Mouse (Mus musculus) midbrain, embryonic 14.5 days (tissue): Measurements from ENCODE around the gene Cnnm3. TPM values are rescaled to one million over a fixed set of nuclear protein-coding genes. Genes with fewer than 3 reads are reported as not detected.
A peak's percentile ranks its signal among the peaks of the same experiment; 100 is the strongest.

Experiments used
- ATAC-seq: fragments of 200-750 bp; cut with Nextera tagmentation; 2 replicates; pipeline ENCODE4 v1.8.0; 2017; ENCODE audit warnings: moderate number of reproducible peaks, moderate library complexity; ENCODE audit not compliant: low FRiP score, low TSS enrichment
- DNase-seq: peaks from one replicate; pipeline ENCODE4 v3.0.0-alpha.2; 2015
- H3K27ac ChIP-seq: fragments of 300-500 bp; sonication (generic); replicated peaks from 2 replicates; pipeline ENCODE4 v1.5.1; 2014; ENCODE audit warnings: mild to moderate bottlenecking, low read depth, low read length, moderate library complexity
- H3K27me3 ChIP-seq: fragments of 300-500 bp; sonication (generic); 2 replicates; pipeline ENCODE4 v1.6.1; 2014; ENCODE audit warnings: low read length, control low read depth, mixed read lengths; ENCODE audit not compliant: control insufficient read depth, insufficient read depth
- H3K36me3 ChIP-seq: fragments of 300-500 bp; sonication (generic); 2 replicates; pipeline ENCODE4 v1.6.1; 2014; ENCODE audit warnings: low read length, control low read depth; ENCODE audit not compliant: control insufficient read depth, insufficient read depth
- H3K4me1 ChIP-seq: fragments of 300-500 bp; sonication (generic); 2 replicates; pipeline ENCODE4 v1.6.1; 2014; ENCODE audit warnings: mild to moderate bottlenecking, antibody characterized with exemption, low read length, control low read depth; ENCODE audit not compliant: control insufficient read depth, insufficient read depth
- H3K4me2 ChIP-seq: fragments of 300-500 bp; sonication (generic); 2 replicates; pipeline ENCODE4 v1.6.1; 2014; ENCODE audit warnings: mild to moderate bottlenecking, low read length, moderate library complexity
- H3K4me3 ChIP-seq: fragments of 300-500 bp; sonication (generic); replicated peaks from 2 replicates; pipeline ENCODE4 v1.5.1; 2014; ENCODE audit warnings: low read depth, low read length
- H3K9ac ChIP-seq: fragments of 300-500 bp; sonication (generic); replicated peaks from 2 replicates; pipeline ENCODE4 v1.6.1; 2014; ENCODE audit warnings: mild to moderate bottlenecking, low read length, moderate library complexity
- H3K9me3 ChIP-seq: fragments of 300-500 bp; sonication (generic); 2 replicates; pipeline ENCODE4 v1.6.1; 2016; ENCODE audit warnings: low read length, control low read depth, mixed read lengths; ENCODE audit not compliant: control insufficient read depth
- WGBS: fragments of 180-500 bp; shearing (Covaris S2); extraction: QIAGEN DNeasy Blood & Tissue Kit; methylation state at CpG from one replicate; pipeline ENCODE4 v1.1.7; 2014; 5-methylcytosine and 5-hydroxymethylcytosine counted together
- polyA plus RNA-seq: library from polyadenylated mRNA; unstranded; fragments of >200 nt; fragmentation: Nextera tagmentation; extraction: Ambion mirVana; gene quantifications from 2 replicates; pipeline ENCODE4 v1.2.1, GENCODE M21; 2014

Gene Cnnm3
- polyA plus RNA-seq, 1 experiment from 2014 or later = 6.5 TPM

GRCm38 (mm10) chr1:36492416-36493139 is 19.1 kb upstream of the Cnnm3 start:
- no peak overlapping the region for H3K4me2 ChIP-seq
- no peaks in the 10 kb centered on the region for H3K4me1 ChIP-seq
- no peak overlapping the region for H3K4me3 ChIP-seq
- H3K36me3 ChIP-seq = no peaks in the 10 kb centered on the region
- WGBS = 41% methylated on average over 9 of the region's 9 CpGs
- ATAC-seq (no peak), DNase-seq (peak; percentile 48)
- H3K27me3 ChIP-seq = no peaks in the 10 kb centered on the region
- no peaks in the 10 kb centered on the region for H3K9me3 ChIP-seq
- H3K27ac ChIP-seq = no peak overlapping the region
- no peak overlapping the region for H3K9ac ChIP-seq

DNA sequence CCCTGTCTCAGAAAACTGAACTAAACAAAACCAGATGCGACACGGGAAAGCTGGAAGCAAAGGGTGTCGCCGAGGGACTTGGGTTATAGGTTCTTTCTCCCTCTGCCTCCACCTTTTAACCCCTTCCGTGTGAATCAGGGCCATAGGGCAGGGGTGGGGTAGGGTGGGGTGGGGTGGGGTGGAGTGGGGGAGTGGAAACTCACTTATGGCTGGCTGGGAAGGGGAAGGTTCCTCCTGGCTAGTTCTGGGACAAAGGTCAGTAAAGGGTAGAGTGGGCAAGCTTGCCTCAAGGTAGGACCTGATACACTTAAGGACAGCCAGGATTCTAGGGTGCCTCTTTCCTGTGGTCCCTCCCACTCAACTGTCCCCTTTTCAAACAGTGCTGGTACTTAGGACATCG is 18.4 kb upstream of the Cnnm3 start:
- H3K9me3 ChIP-seq = no peaks in the 10 kb centered on the region
- no peak overlapping the region for H3K4me2 ChIP-seq
- H3K4me1 ChIP-seq = no peaks in the 10 kb centered on the region
- DNase-seq (no peak), ATAC-seq (no peak)
- peaks cover 1% of the 10 kb centered on the region; the same call in 1 of the 2 replicates for H3K36me3 ChIP-seq
- H3K9ac ChIP-seq = no peak overlapping the region
- no peak overlapping the region for H3K4me3 ChIP-seq
- 88% methylated on average over 6 of the region's 6 CpGs for WGBS
- no peak overlapping the region for H3K27ac ChIP-seq
- H3K27me3 ChIP-seq = no peaks in the 10 kb centered on the region

DNA sequence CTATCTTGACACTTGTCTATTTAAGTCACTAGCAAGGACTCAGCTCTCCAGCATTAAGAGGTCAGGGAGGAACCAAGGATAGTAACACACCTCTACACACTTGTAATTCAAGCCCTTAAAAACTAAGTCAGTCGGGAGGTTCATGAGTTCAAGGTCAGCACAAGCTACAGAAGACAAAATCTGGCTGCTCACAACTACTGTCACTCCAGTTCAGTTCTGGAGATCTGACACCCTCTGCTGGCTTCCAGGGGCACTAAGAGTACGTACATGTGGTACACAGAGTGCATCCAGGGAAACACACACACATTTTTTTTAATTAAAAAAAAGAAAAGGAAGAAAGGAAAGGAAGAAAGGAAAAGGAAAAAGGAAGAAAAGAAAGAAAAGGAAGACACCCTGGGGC is 14.9 kb upstream of the Cnnm3 start:
- Histone ChIP-seq H3K4me1 (no peaks in the 10 kb centered on the region), H3K4me2 (no peak overlapping the region), H3K9me3 (no peaks in the 10 kb centered on the region), H3K27me3 (no peaks in the 10 kb centered on the region), H3K27ac (no peak overlapping the region), H3K9ac (no peak overlapping the region), H3K4me3 (no peak overlapping the region), H3K36me3 (peaks cover 16% of the 10 kb centered on the region; the same call in 1 of the 2 replicates)
- ATAC-seq (no peak), DNase-seq (peak; percentile 52)
- WGBS = 66% methylated on average over 2 of the region's 2 CpGs

- H3K4me2 ChIP-seq = no peak overlapping the region
- no peaks in the 10 kb centered on the region for H3K9me3 ChIP-seq
- no peak overlapping the region for H3K27ac ChIP-seq
- H3K9ac ChIP-seq = no peak overlapping the region
- WGBS = 83% methylated on average over 2 of the region's 2 CpGs
- no peaks in the 10 kb centered on the region for H3K27me3 ChIP-seq
- no peak overlapping the region for H3K4me3 ChIP-seq
- peaks cover 16% of the 10 kb centered on the region; the same call in 1 of the 2 replicates for H3K36me3 ChIP-seq
- H3K4me1 ChIP-seq = no peaks in the 10 kb centered on the region
- DNase-seq (no peak), ATAC-seq (no peak)
Observed at GRCm38 (mm10) chr1:36497312-36497711, 14.4 kb upstream of the Cnnm3 start.

DNA sequence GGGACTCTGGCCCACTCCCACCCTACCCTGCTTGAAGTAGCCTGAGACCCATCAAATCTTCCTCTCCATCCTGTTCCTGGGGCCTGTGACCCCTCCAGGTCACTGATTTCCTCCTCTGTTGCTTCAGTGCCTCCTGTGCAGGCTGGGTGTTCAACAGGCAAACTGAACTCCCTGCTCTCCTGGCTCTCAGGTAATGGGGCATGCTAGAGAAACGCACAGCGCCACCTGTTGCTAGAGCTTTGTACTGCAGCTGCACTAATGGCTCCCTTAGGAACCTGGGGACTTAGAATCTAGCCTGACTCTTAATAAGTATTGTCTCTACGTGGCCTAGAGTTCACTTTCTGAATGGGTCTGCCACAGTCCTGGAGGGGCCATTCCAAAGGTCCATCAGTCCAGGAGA is 10.4 kb upstream of the Cnnm3 start:
- WGBS = 4% methylated on average over 3 of the region's 3 CpGs

GRCm38 (mm10) chr1:36508238-36508637 is 3.4 kb upstream of the Cnnm3 start:
- 87% methylated on average over 5 of the region's 5 CpGs for WGBS
- no peak overlapping the region for H3K9ac ChIP-seq
- H3K9me3 ChIP-seq = no peaks in the 10 kb centered on the region
- no peak overlapping the region for H3K27ac ChIP-seq
- H3K36me3 ChIP-seq = 0 out of 2 replicates have a peak, but pooled peaks cover 19% of the 10 kb centered on the region
- DNase-seq (no peak), ATAC-seq (no peak)
- no peak overlapping the region for H3K4me3 ChIP-seq
- H3K27me3 ChIP-seq = no peaks in the 10 kb centered on the region
- H3K4me1 ChIP-seq = peaks cover 2% of the 10 kb centered on the region; the same call in 1 of the 2 replicates
- no peak overlapping the region for H3K4me2 ChIP-seq

More for the DNA sequence above, 10.4 kb upstream of the Cnnm3 start:
- Histone ChIP-seq H3K9ac (no peak overlapping the region), H3K27ac (no peak overlapping the region), H3K4me2 (no peak overlapping the region), H3K27me3 (no peaks in the 10 kb centered on the region), H3K4me3 (no peak overlapping the region), H3K9me3 (no peaks in the 10 kb centered on the region), H3K36me3 (peaks cover 25% of the 10 kb centered on the region; the same call in 1 of the 2 replicates), H3K4me1 (no peaks in the 10 kb centered on the region)
- ATAC-seq = no peak; the same call in 1 of the 2 replicates
- peak; percentile 88 for DNase-seq

DNA sequence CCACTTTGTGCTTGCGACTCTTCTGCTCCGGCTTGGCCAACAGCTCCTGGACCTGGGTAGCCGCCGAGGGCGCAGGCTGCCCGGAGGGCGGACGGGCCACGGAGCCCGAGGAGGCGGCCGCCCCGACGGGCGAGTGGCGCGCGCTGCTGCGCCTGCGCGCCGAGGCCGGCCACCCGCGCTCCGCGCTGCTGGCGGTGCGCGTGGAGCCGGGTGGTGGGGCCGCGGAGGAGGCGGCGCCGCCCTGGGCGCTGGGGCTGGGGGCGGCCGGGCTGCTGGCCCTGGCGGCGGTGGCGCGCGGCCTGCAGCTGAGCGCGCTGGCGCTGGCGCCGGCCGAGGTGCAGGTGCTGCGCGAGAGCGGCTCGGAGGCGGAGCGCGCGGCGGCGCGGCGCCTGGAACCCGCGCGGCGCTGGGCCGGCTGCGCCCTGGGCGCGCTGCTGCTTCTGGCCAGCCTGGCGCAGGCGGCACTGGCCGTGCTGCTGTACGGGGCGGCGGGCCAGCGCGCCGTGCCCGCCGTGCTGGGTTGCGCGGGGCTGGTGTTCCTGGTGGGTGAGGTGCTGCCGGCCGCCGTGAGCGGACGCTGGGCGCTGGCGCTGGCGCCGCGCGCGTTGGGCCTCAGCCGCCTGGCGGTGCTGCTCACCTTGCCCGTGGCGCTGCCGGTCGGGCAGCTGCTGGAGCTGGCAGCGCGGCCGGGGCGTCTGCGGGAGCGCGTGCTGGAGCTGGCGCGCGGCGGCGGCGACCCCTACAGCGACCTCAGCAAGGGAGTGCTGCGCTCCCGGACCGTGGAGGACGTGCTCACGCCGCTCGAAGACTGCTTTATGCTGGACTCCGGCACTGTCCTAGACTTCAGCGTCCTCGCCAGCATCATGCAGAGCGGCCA is 660 bp downstream of the Cnnm3 start:
- Histone ChIP-seq H3K9me3 (no peaks in the 10 kb centered on the region), H3K4me2 (peak overlapping the region; percentile 97), H3K4me1 (peaks cover 23% of the 10 kb centered on the region), H3K27me3 (no peaks in the 10 kb centered on the region), H3K4me3 (peak overlapping the region; percentile 83), H3K36me3 (0 out of 2 replicates have a peak, but pooled peaks cover 2% of the 10 kb centered on the region), H3K9ac (peak overlapping the region; percentile 85), H3K27ac (peak overlapping the region; percentile 96)
- WGBS = under 1% methylated on average over 124 of the region's 126 CpGs
- DNase-seq (peak; percentile 80), ATAC-seq (peak; percentile 74)

- DNase-seq (no peak), ATAC-seq (no peak)
- H3K4me1 ChIP-seq = peaks cover 23% of the 10 kb centered on the region
- WGBS = 1% methylated on average over 16 of the region's 16 CpGs
- H3K27ac ChIP-seq = peak overlapping the region; percentile 96
- H3K9ac ChIP-seq = peak overlapping the region; percentile 85
- H3K9me3 ChIP-seq = no peaks in the 10 kb centered on the region
- H3K27me3 ChIP-seq = no peaks in the 10 kb centered on the region
- peak overlapping the region; percentile 83 for H3K4me3 ChIP-seq
- peak overlapping the region; percentile 97 for H3K4me2 ChIP-seq
- H3K36me3 ChIP-seq = no peaks in the 10 kb centered on the region
Observed at GRCm38 (mm10) chr1:36512966-36513280, 1.3 kb downstream of the Cnnm3 start.
